Mouse (Mus musculus) left cerebral cortex, adult 18-20 months (tissue): ENCODE measurements at regions not wholly inside any gene's neighbourhood (a gene's known extent, or its start where the extent isn't known, plus 50 kb on each side); places are given as distances from the start of the nearest gene placed in this dataset.
A peak's percentile ranks its signal among the peaks of the same experiment; 100 is the strongest.

Source experiments
- DNase-seq, 2 experiments: peaks; one replicate each; pipeline ENCODE4 v3.0.0; 2021 to 2022; ENCODE audit warnings: low spot score in 2 of 2, mixed read lengths in 1 of 2

DNA sequence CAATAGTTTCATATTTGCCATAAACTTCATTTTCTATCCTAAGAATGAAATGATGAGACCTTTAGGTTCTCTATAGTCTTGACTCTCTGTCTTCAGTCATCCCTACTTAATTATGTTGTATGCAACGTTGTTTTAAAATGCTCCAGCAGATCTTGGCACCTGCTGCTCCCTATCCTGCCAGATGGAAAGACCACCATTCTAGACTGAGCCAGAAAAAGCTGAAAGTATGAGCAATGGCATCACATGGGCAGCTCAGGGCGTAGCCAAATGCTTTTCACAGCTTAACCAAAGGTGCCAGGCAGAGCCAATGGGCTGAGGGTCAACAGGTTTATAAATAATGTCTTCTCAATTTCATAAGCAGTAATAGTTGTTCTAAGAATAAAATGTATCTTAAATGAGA is 190.2 kb upstream of the Cdh20 start:
- no peak for DNase-seq

DNA sequence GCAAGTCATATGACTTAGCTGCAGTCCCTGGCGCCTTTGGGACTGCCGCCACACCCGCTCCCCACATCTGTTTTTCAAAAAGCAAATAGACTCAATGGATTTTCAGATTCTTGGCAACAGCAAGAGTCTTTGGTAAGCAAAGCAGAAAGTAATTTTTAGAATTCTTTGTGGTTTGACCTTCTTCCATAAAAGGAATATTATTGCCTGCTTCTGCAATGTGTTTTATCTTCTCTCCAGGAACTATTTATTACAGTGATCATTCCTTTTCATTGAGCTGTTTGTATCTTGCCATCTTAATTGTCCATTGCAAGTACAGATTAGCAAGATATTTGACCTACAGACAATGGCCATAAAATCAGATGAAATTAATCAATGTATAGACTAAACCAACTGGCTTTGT is 184.2 kb upstream of the Cdh20 start:
- no peak for DNase-seq

DNA sequence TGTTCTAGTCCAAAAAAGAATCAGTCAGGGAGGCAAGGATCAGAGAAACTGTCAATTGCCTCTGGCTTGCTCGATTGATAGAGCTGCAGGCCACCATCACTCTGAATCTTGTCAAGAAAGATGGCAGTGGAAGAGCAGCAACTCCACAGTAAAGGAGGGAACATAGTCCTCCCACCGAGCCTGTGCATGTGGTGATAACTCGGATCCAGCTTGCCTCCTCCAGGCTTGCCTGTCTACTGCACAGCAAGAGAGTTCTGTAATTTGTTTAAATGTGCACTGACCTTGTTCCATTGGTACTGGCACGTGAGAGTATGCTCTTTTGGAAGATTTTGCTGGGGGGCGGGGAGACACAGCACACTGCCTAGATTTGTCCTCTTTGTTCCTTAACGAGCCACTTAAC is 181.3 kb upstream of the Cdh20 start:
- no peak for DNase-seq

DNA sequence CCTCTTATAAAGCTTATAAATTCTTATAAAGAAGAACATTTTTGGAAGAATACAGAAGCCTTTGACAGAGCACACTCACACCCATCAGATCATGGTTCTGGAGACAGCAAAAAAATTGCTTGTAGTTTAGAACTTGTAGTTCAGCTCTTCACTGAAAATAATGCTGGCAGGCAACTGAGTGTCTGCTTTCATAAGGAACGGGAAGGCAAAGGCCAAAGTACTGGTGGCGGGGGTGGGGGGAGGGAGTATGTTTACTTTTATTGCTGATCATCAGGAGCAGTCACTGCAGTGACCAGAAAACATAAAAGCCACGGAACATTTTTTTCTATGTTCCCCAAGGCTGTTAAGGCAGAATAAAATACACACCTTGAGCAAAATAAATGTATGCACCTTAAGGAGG is 163.0 kb upstream of the Cdh20 start:
- DNase-seq = no peak

- peak in 1 of 2 experiments; percentile 2 for DNase-seq
Observed at GRCm38 (mm10) chr1:104609409-104609808, 158.9 kb upstream of the Cdh20 start.

DNA sequence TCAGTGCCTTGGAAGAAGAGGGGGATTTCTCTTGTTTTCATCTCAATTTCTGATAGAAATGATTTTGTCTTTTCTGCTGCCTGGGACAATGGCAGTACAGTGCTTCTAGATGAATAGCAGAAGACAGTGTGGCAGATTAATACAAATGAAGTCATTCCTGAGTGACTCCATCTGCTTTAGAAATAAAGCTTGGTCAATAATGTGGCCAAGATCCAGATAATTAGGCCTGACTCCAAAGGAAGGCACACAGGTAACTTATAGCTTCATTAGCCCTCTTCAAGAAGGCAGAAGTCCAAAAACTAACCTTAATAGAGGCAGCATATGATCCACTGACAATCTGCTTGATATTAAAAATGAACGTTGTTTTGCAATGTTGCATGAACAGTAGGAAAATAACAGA is 151.0 kb upstream of the Cdh20 start:
- DNase-seq = no peak

DNA sequence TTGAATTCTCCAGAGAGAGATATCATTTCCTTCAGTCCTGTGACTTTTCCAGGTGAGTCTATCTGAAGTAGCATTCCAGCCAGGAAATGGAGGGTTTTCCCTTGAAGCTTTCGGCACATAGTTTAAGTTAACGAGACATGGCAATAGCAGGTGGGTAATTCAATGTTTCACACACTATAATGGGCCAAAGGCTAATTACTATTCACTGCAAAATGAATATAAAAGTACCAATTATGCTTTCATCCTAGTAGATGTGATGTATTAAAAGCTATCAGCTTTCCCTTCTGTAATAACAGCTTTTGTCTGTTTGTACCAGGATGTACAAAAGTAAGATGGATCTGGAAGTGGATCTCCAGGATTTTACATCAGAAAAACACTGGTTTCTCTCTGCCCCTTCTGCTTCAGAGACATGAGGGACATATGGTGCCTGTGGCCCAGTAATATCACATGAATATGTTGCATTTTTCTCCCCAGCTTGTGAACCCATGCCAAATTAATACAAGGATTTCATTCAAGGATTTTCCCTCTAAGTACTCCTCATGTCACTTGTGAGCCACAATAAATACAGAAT is 148.4 kb upstream of the Cdh20 start:
- no peak for DNase-seq

DNA sequence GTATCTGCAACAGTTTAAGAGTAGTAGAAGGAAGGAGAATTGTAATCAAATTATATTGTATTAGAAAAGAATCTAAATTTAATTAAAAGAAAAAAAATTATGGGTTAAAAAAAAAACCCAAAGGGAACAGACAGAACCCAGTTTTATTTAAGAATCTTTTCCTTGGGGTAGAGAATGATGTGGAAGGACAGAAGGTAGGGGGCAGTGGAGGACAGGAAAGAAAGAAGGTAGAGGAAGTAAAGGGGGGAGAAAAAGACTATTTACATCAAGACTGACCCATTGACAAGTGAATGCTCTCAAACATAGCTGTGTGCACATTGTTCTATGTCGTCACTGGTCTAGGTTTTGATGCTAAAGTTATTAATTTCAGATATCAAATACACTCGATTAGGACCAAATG is 142.8 kb upstream of the Cdh20 start:
- no peak for DNase-seq

DNA sequence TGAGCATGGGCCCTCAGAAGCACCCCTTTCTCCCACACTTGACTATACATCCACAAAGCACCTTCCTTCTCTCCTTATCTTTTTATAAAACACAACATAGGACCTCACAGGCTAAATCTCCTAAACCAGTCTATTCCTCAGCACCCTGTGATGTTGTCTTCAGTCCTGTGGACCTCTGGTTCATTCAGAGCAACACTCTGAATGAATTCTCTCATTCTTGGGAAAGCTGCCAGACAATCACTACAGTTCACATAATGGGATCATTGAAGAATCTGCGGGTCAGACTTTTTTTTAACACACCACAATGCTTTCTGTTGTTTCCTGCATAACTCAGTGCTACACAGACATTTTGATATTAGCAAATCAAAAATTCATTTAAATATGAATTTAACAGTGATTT is 115.9 kb upstream of the Cdh20 start:
- DNase-seq = no peak
